Mouse (Mus musculus) neutrophil, adult 65 days (primary cell): ENCODE data around the gene Ankrd34c. TPM values are rescaled to one million over a fixed set of nuclear protein-coding genes. Genes with fewer than 3 reads are reported as not detected.

ENCODE experiments used
- total RNA-seq: library from RNA; stranded (reverse); gene quantifications from 2 replicates; pipeline ENCODE4 v1.2.4, GENCODE M21; 2023

The Ankrd34c gene
- not detected in 2 replicates for total RNA-seq

GRCm38 (mm10) chr9:89738295-89738694, at the start of gene Ankrd34c:
Gene Ankrd34c, minus strand, starts transcription at chr9:89738475.

GRCm38 (mm10) chr9:89704265-89705196, 33.7 kb downstream of the Ankrd34c start, which contains the start of gene Tmed3:
Gene Tmed3, minus strand, starts transcription at chr9:89705068.

Other genes starting within 250 kb of the Ankrd34c start
- not detected in 2 replicates for gene Minar1, start 115.3 kb downstream of the Ankrd34c start, total RNA-seq
- 78.1 and 78.4 TPM in 2 replicates for gene Tmed3, start 33.4 kb downstream of the Ankrd34c start, total RNA-seq
- gene Rasgrf1, start 171.4 kb upstream of the Ankrd34c start, total RNA-seq, result 0.25 TPM in 1 of 2 replicates, not detected in the other